Mouse (Mus musculus): ENCODE results near the gene Htr2a. TPM values are rescaled to one million over a fixed set of nuclear protein-coding genes. Genes with fewer than 3 reads are reported as not detected.

The Htr2a gene
- polyA plus RNA-seq (2017; shearing (Covaris generic)) = 0.05 TPM

DNA sequence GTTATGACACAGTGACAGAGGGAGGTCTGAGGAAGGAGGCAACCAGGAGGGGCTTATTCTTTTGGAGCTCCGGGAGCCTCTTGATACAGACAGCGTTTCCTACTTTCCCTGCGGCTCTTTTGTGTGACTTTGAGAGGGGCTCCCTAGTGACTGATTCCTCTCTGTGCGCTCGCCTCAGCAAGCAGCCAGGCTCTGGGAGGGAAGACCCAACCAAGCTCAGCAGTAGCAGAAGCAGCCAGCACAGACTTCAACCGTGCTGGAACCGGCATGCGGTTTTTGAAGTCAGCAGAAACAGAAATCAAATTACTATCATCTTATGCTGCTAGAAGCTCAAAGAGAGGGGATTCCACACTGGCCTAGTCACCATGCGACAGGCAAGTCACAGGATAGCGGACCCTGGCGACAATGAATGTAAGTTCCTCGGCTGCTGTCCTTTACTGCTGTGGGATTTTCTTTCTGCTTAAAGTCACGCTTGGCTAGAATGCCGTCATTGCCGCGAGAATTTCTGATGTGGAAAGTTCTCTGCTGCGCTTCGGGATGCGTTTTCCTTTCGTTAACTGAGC, at the start of gene Htr2a:
Gene Htr2a (plus strand): TSS at position 22 of the 563 bp plus-strand sequence.

DNA sequence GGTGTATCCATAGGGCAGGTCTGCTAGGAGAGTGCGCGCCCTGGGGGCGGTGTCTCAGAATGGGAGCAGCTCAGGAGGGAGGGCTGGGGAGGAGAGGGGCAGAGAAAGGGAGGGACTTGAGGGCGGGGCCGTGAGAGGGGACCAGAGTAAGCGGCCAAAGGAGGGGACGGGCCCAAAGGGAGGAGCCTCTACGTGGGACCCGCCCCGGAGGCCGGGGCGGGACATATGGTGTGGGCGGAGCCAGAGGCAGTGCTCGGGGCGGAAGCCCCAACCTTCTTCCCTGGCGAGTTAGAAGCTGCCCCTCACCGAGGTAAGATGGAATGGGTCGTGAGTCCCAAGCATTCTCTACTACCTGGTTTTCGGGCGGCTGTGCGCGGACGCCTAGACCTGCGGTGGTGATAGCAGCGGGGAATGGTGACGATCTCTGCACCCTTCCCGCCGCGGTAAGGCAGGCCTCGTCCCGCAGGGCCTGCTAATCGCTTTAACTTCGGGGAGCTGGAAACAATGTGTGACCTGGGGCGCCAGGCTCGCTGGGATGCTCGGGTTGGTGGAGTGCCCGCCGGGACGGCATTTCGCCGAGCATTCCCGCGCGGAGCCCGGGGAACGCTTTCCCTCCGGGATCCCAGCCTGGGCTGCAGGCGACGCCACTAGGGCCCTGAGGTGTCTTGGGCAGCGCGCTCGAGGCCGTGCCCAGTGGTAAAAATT, 91.6 kb downstream of the Htr2a start, which contains the start of gene Esd:
Gene Esd (plus strand): TSS at position 219 of the 705 bp plus-strand sequence.

Other genes with a start within 250 kb of the Htr2a start
- gene Esd, start 91.5 kb downstream of the Htr2a start, polyA plus RNA-seq (2017; shearing (Covaris generic)) = 197 TPM